Mouse (Mus musculus) MEL-GATA-1-ER (cell line): Measurements from ENCODE around the gene Umodl1.

ENCODE experiments used
- DNase-seq: peaks from one replicate; pipeline ENCODE4 v3.0.0-alpha.2; 2012; ENCODE audit warnings: low read depth; ENCODE audit errors: extremely low read depth

Gene Umodl1

GRCm38 (mm10) chr17:30996296-30996695, 41.9 kb downstream of the Umodl1 start:
- no peak for DNase-seq

GRCm38 (mm10) chr17:31000897-31001296, 46.5 kb downstream of the Umodl1 start:
- DNase-seq = no peak

- no peak for DNase-seq
These were observed 48.2 kb downstream of the Umodl1 start for GRCm38 (mm10) chr17:31002613-31003012.

- DNase-seq = peak; percentile 39
These were observed 50.8 kb downstream of the Umodl1 start for GRCm38 (mm10) chr17:31005284-31005683.

- DNase-seq = no peak
These were observed 52.9 kb downstream of the Umodl1 start for GRCm38 (mm10) chr17:31007357-31007756.

GRCm38 (mm10) chr17:31008416-31008815, 54.0 kb downstream of the Umodl1 start:
- DNase-seq = no peak

GRCm38 (mm10) chr17:31011551-31012394, 57.3 kb downstream of the Umodl1 start:
- no peak for DNase-seq

- peak; percentile 52 for DNase-seq
These were observed 63.8 kb downstream of the Umodl1 start for GRCm38 (mm10) chr17:31018267-31018666.

- DNase-seq = peak; percentile 34
These were observed 65.1 kb downstream of the Umodl1 start for GRCm38 (mm10) chr17:31019505-31019904.

GRCm38 (mm10) chr17:31020078-31020477, 65.6 kb downstream of the Umodl1 start:
- no peak for DNase-seq

GRCm38 (mm10) chr17:31021276-31021675, 66.8 kb downstream of the Umodl1 start:
- no peak for DNase-seq

- DNase-seq = no peak
These were observed 69.8 kb downstream of the Umodl1 start for GRCm38 (mm10) chr17:31024125-31024781.

GRCm38 (mm10) chr17:31024782-31025125, 70.3 kb downstream of the Umodl1 start:
- no peak for DNase-seq

- no peak for DNase-seq
These were observed 72.5 kb downstream of the Umodl1 start for GRCm38 (mm10) chr17:31026986-31027385.

GRCm38 (mm10) chr17:31027723-31028122, 73.3 kb downstream of the Umodl1 start:
- DNase-seq = no peak

- DNase-seq = no peak
These were observed 74.5 kb downstream of the Umodl1 start for GRCm38 (mm10) chr17:31028821-31029370.

- no peak for DNase-seq
These were observed 75.0 kb downstream of the Umodl1 start for GRCm38 (mm10) chr17:31029407-31029806.

- DNase-seq = no peak
These were observed 77.9 kb downstream of the Umodl1 start for GRCm38 (mm10) chr17:31032341-31032740.

GRCm38 (mm10) chr17:31033251-31033650, 78.8 kb downstream of the Umodl1 start:
- DNase-seq = no peak

- DNase-seq = peak; percentile 92
These were observed 79.7 kb downstream of the Umodl1 start for GRCm38 (mm10) chr17:31034165-31034564.

- DNase-seq = peak; percentile 22
These were observed 80.4 kb downstream of the Umodl1 start for GRCm38 (mm10) chr17:31034674-31035356.
